Mouse (Mus musculus) bone marrow macrophage, adult 2 months (primary cell): ENCODE measurements around the gene Arg2.

Experiments used
- CTCF ChIP-seq: IDR thresholded peaks from 2 replicates; pipeline ENCODE4 v1.5.1; 2012; ENCODE audit warnings: low read depth, mild to moderate bottlenecking, low read length, moderate library complexity
- POLR2A ChIP-seq: IDR thresholded peaks from 2 replicates; pipeline ENCODE4 v1.6.1; 2012; ENCODE audit warnings: mild to moderate bottlenecking, low read depth, low read length, borderline replicate concordance

DNA sequence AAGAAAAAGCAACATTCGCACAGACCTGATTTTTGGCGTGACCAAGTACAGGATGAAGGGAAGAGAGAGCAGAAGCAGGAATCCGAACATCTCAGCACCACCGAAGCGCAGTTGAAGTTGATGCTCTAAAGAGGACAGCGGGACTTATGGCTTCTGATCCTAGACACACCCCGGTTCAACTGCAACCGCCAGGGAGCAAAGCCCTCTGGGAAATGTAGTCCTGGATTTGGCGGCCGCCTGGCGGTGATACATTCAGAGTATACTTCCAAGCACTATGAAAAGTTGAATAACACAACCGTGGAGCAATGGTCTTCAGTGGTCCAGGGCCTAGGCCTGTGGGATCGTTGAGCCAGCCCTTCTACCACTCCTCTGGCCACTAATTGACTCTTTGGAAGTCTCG is 61.1 kb downstream of the Arg2 start:
- TF ChIP-seq CTCF, result no peak
- no peak for TF ChIP-seq POLR2A
